Mouse (Mus musculus) neural tube, embryonic 11.5 days (tissue): ENCODE measurements around the gene Tnpo1. TPM values are rescaled to one million over a fixed set of nuclear protein-coding genes. Genes with fewer than 3 reads are reported as not detected.
A peak's percentile ranks its signal among the peaks of the same experiment; 100 is the strongest.

Source experiments
- ATAC-seq: fragments of 200-750 bp; cut with Nextera tagmentation; 2 replicates; pipeline ENCODE4 v1.8.0; 2017; ENCODE audit warnings: moderate number of reproducible peaks, mild to moderate bottlenecking, moderate TSS enrichment, moderate library complexity; ENCODE audit not compliant: insufficient read depth, low FRiP score, low TSS enrichment
- DNase-seq: peaks from one replicate; pipeline ENCODE4 v3.0.0-alpha.2; 2015; ENCODE audit warnings: low spot score
- H3K27ac ChIP-seq: fragments of 300-500 bp; sonication (generic); 2 replicates; pipeline ENCODE4 v1.5.1; 2014; ENCODE audit warnings: low read depth, mild to moderate bottlenecking, low read length
- H3K27me3 ChIP-seq: fragments of 300-500 bp; sonication (generic); 2 replicates; pipeline ENCODE4 v1.6.1; 2014; ENCODE audit warnings: mild to moderate bottlenecking, low read length, mixed read lengths; ENCODE audit not compliant: control insufficient read depth, insufficient read depth
- H3K36me3 ChIP-seq: fragments of 300-500 bp; sonication (generic); 2 replicates; pipeline ENCODE4 v1.6.1; 2014; ENCODE audit warnings: mild to moderate bottlenecking, low read length, moderate library complexity, mixed read lengths; ENCODE audit not compliant: control insufficient read depth, insufficient read depth
- H3K4me1 ChIP-seq: fragments of 300-500 bp; sonication (generic); 2 replicates; pipeline ENCODE4 v1.6.1; 2014; ENCODE audit warnings: low read length, mixed read lengths; ENCODE audit not compliant: control insufficient read depth, insufficient read depth
- H3K4me2 ChIP-seq: fragments of 300-500 bp; sonication (generic); 2 replicates; pipeline ENCODE4 v1.6.1; 2014; ENCODE audit warnings: low read depth, mild to moderate bottlenecking, moderate library complexity
- H3K4me3 ChIP-seq: fragments of 300-500 bp; sonication (generic); 2 replicates; pipeline ENCODE4 v1.5.1; 2014; ENCODE audit warnings: low read depth, low read length
- H3K9ac ChIP-seq: fragments of 300-500 bp; sonication (generic); 2 replicates; pipeline ENCODE4 v1.6.1; 2014; ENCODE audit warnings: mild to moderate bottlenecking, low read length
- H3K9me3 ChIP-seq: fragments of 300-500 bp; sonication (generic); 2 replicates; pipeline ENCODE4 v1.6.1; 2016; ENCODE audit warnings: low read length; ENCODE audit not compliant: control insufficient read depth
- WGBS: fragments of 180-500 bp; shearing (Covaris S2); extraction: QIAGEN DNeasy Blood & Tissue Kit; methylation state at CpG from one replicate; pipeline ENCODE4 v1.1.7; 2014; 5-methylcytosine and 5-hydroxymethylcytosine counted together
- polyA plus RNA-seq: library from polyadenylated mRNA; unstranded; fragments of >200 nt; fragmentation: Nextera tagmentation; extraction: Ambion mirVana; gene quantifications from 2 replicates; pipeline ENCODE4 v1.2.1, GENCODE M21; 2014

Tnpo1 gene
- polyA plus RNA-seq, 1 experiment from 2014 or later: 67.8 TPM

GRCm38 (mm10) chr13:98871263-98871662 is 54.9 kb downstream of the Tnpo1 start:
- H3K4me2 ChIP-seq: no peak overlapping the region
- no peak overlapping the region for H3K4me3 ChIP-seq
- no peaks in the 10 kb centered on the region for H3K9me3 ChIP-seq
- 77% methylated on average over 1 of the region's 1 CpGs for WGBS
- no peak overlapping the region for H3K27ac ChIP-seq
- H3K9ac ChIP-seq: no peak overlapping the region
- H3K4me1 ChIP-seq: no peaks in the 10 kb centered on the region
- DNase-seq: no peak
- peaks cover 16% of the 10 kb centered on the region for H3K36me3 ChIP-seq
- ATAC-seq: no peak
- H3K27me3 ChIP-seq: no peaks in the 10 kb centered on the region

GRCm38 (mm10) chr13:98868236-98868923 is 57.8 kb downstream of the Tnpo1 start:
- Histone ChIP-seq H3K4me2 (no peak overlapping the region), H3K27me3 (no peaks in the 10 kb centered on the region), H3K9me3 (no peaks in the 10 kb centered on the region), H3K27ac (no peak overlapping the region), H3K4me1 (no peaks in the 10 kb centered on the region), H3K36me3 (peaks cover 17% of the 10 kb centered on the region), H3K4me3 (no peak overlapping the region), H3K9ac (no peak overlapping the region)
- DNase-seq (no peak), ATAC-seq (no peak)
- 92% methylated on average over 9 of the region's 9 CpGs for WGBS

GRCm38 (mm10) chr13:98867810-98868209 is 58.4 kb downstream of the Tnpo1 start:
- H3K4me3 ChIP-seq: no peak overlapping the region
- WGBS: 48% methylated on average over 2 of the region's 2 CpGs
- H3K36me3 ChIP-seq: peaks cover 17% of the 10 kb centered on the region
- ATAC-seq (peak; percentile 50; the same call in 1 of the 2 replicates), DNase-seq (peak; percentile 37)
- no peaks in the 10 kb centered on the region for H3K27me3 ChIP-seq
- H3K27ac ChIP-seq: no peak overlapping the region
- H3K4me1 ChIP-seq: no peaks in the 10 kb centered on the region
- no peaks in the 10 kb centered on the region for H3K9me3 ChIP-seq
- H3K9ac ChIP-seq: no peak overlapping the region
- H3K4me2 ChIP-seq: no peak overlapping the region

GRCm38 (mm10) chr13:98855291-98855690 is 70.9 kb downstream of the Tnpo1 start:
- Histone ChIP-seq H3K4me2 (no peak overlapping the region), H3K27me3 (no peaks in the 10 kb centered on the region), H3K9me3 (no peaks in the 10 kb centered on the region), H3K4me3 (no peak overlapping the region), H3K36me3 (peaks cover 19% of the 10 kb centered on the region), H3K9ac (no peak overlapping the region), H3K4me1 (no peaks in the 10 kb centered on the region), H3K27ac (no peak overlapping the region)
- DNase-seq: no peak
- 91% methylated on average over 8 of the region's 8 CpGs for WGBS
- no peak for ATAC-seq

GRCm38 (mm10) chr13:98845794-98846193 is 80.4 kb downstream of the Tnpo1 start:
- Histone ChIP-seq H3K9me3 (no peaks in the 10 kb centered on the region), H3K4me1 (no peaks in the 10 kb centered on the region), H3K4me2 (no peak overlapping the region), H3K27ac (no peak overlapping the region), H3K36me3 (peaks cover 9% of the 10 kb centered on the region), H3K27me3 (no peaks in the 10 kb centered on the region), H3K4me3 (no peak overlapping the region), H3K9ac (no peak overlapping the region)
- no peak for DNase-seq
- ATAC-seq: no peak
- 93% methylated on average over 1 of the region's 1 CpGs for WGBS

- no peaks in the 10 kb centered on the region for H3K27me3 ChIP-seq
- H3K9ac ChIP-seq: no peak overlapping the region
- no peak overlapping the region for H3K4me3 ChIP-seq
- 84% methylated on average over 6 of the region's 6 CpGs for WGBS
- H3K36me3 ChIP-seq: no peaks in the 10 kb centered on the region
- no peak for DNase-seq
- H3K4me2 ChIP-seq: no peak overlapping the region
- no peaks in the 10 kb centered on the region for H3K9me3 ChIP-seq
- H3K27ac ChIP-seq: no peak overlapping the region
- no peak for ATAC-seq
- no peaks in the 10 kb centered on the region for H3K4me1 ChIP-seq
These were observed 89.6 kb downstream of the Tnpo1 start for GRCm38 (mm10) chr13:98836423-98837088.

GRCm38 (mm10) chr13:98835740-98836139 is 90.4 kb downstream of the Tnpo1 start:
- no peaks in the 10 kb centered on the region for H3K4me1 ChIP-seq
- no peaks in the 10 kb centered on the region for H3K27me3 ChIP-seq
- ATAC-seq (no peak), DNase-seq (no peak)
- H3K9ac ChIP-seq: no peak overlapping the region
- 88% methylated on average over 5 of the region's 5 CpGs for WGBS
- H3K4me3 ChIP-seq: no peak overlapping the region
- no peak overlapping the region for H3K27ac ChIP-seq
- H3K4me2 ChIP-seq: no peak overlapping the region
- no peaks in the 10 kb centered on the region for H3K9me3 ChIP-seq
- H3K36me3 ChIP-seq: no peaks in the 10 kb centered on the region

- ATAC-seq (no peak), DNase-seq (no peak)
- H3K27me3 ChIP-seq: no peaks in the 10 kb centered on the region
- no peak overlapping the region for H3K4me3 ChIP-seq
- no peaks in the 10 kb centered on the region for H3K36me3 ChIP-seq
- 0 out of 2 replicates have a peak overlapping the region, but pooled peaks have one; percentile 14 for H3K27ac ChIP-seq
- H3K9ac ChIP-seq: no peak overlapping the region
- no peaks in the 10 kb centered on the region for H3K4me1 ChIP-seq
- H3K9me3 ChIP-seq: no peaks in the 10 kb centered on the region
- WGBS: 82% methylated on average over 3 of the region's 3 CpGs
- no peak overlapping the region for H3K4me2 ChIP-seq
These were observed 91.5 kb downstream of the Tnpo1 start for GRCm38 (mm10) chr13:98834723-98835122.

GRCm38 (mm10) chr13:98834199-98834598 is 92.0 kb downstream of the Tnpo1 start:
- Histone ChIP-seq H3K27ac (0 out of 2 replicates have a peak overlapping the region, but pooled peaks have one; percentile 14), H3K4me2 (no peak overlapping the region), H3K4me1 (no peaks in the 10 kb centered on the region), H3K27me3 (no peaks in the 10 kb centered on the region), H3K9ac (no peak overlapping the region), H3K4me3 (no peak overlapping the region), H3K36me3 (no peaks in the 10 kb centered on the region), H3K9me3 (no peaks in the 10 kb centered on the region)
- DNase-seq (no peak), ATAC-seq (no peak)
- 45% methylated on average over 1 of the region's 1 CpGs for WGBS
